Mouse (Mus musculus): ENCODE data around the gene Golga1.

Gene Golga1

DNA sequence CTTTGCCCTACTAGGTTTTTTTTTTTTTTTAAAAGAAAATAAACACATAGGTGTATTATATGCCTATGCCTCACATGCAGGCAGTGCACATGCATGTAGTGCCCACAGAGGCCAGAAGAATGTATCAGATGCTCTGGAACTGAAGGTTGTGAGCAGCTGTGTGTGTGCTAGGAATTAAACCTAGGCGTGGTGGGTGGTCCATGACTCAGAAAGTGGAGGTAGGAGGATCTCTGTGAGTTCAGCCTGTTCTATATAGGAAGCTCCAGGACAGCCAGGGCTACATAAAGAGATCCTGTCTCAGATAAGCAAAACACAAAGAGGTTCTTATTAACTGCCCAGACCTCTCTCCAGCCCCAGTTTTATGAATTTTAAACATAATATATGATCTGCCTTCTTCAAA lies 3.8 kb upstream of the Golga1 start:
- no peaks in the 10 kb centered on the region for H3K9me3 ChIP-seq (ENCODE audit: low read length)
- peaks cover 11% of the 10 kb centered on the region for H3K4me1 ChIP-seq (replicated peaks; ENCODE audit: low read depth, low read length)
- H3K27me3 ChIP-seq (ENCODE audit: insufficient read depth, low read length) = no peaks in the 10 kb centered on the region
- TF ChIP-seq CTCF (conservative IDR thresholded peaks at IDR 0.05; ENCODE audit: low read length) (no peak), POU5F1 (IDR thresholded peaks at IDR 0.05; ENCODE audit: borderline replicate concordance, low read length) (no peak), NANOG (IDR thresholded peaks at IDR 0.05; ENCODE audit: borderline replicate concordance, low read length) (no peak)
- H3K36me3 ChIP-seq (ENCODE audit: insufficient read depth, low read length) = no peaks in the 10 kb centered on the region
- no peak overlapping the region for H3K4me3 ChIP-seq (replicated peaks; ENCODE audit: low read length)

DNA sequence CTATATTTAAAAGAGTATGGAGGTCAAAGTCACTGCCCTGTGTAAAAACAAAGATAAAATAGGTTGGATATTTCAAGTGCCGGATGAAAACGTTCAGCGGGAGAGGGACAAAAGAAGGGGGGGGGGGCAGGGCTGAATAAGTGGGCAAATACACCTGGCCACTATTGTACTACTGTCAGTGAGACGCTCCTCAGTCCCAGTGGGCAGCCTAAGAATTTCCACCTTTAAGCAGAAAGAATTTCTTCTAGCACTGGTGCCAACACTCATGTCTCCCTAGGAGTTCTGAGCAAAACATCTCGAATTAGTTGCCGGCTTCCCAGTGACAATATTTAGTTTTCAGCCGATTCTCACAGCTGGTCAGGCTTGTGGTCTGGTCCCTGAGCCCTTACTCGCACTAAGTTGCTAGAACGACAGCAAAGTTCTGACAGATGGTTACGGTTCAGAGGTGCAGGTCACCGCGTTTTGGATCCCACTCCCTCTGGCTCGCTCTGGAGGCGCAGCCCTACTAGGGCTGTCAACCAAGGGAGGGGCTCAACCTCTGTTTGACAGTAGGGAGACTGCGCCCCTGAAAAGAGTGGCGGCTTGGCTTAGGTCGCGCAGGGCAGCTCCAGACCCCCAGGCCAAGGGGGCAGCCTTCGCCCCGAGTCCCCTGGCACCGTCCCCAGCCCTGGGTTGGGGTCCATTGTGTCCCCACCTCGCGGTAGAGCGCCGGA lies 498 bp downstream of the Golga1 start:
- Histone ChIP-seq H3K9me3 (ENCODE audit: low read length) (no peaks in the 10 kb centered on the region), H3K36me3 (ENCODE audit: insufficient read depth, low read length) (peaks cover 25% of the 10 kb centered on the region), H3K4me3 (replicated peaks; ENCODE audit: low read length) (peak overlapping the region; percentile 94), H3K4me1 (replicated peaks; ENCODE audit: low read depth, low read length) (peaks cover 11% of the 10 kb centered on the region), H3K27me3 (ENCODE audit: insufficient read depth, low read length) (no peaks in the 10 kb centered on the region)
- TF ChIP-seq NANOG (IDR thresholded peaks at IDR 0.05; ENCODE audit: borderline replicate concordance, low read length) (no peak), POU5F1 (IDR thresholded peaks at IDR 0.05; ENCODE audit: borderline replicate concordance, low read length) (no peak), CTCF (conservative IDR thresholded peaks at IDR 0.05; ENCODE audit: low read length) (no peak)

DNA sequence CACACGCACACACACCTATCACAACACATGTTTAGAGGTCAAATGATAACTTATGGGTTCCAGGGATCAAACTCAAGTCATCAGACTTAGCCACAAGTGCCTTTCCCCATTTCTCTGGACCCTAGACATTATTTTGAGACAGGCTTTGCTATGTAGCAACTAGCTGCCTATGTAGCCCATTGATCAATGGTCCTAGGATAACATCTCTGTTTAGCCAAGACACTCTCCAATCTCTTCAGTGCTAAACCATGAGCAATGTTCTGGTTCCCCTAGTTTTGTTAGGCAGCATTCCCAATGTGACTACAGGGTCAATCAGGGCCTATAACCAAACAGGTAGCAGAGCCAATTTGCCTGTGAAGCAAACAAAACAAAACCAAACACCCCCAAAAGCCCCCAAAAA lies 16.8 kb downstream of the Golga1 start:
- no peak overlapping the region for H3K4me3 ChIP-seq (replicated peaks; ENCODE audit: low read length)
- no peak for TF ChIP-seq CTCF (conservative IDR thresholded peaks at IDR 0.05; ENCODE audit: low read length)
- TF ChIP-seq POU5F1 (IDR thresholded peaks at IDR 0.05; ENCODE audit: borderline replicate concordance, low read length) = no peak
- H3K27me3 ChIP-seq (ENCODE audit: insufficient read depth, low read length) = no peaks in the 10 kb centered on the region
- H3K9me3 ChIP-seq (ENCODE audit: low read length) = no peaks in the 10 kb centered on the region
- peaks cover 73% of the 10 kb centered on the region for H3K36me3 ChIP-seq (ENCODE audit: insufficient read depth, low read length)
- H3K4me1 ChIP-seq (replicated peaks; ENCODE audit: low read depth, low read length) = no peaks in the 10 kb centered on the region

DNA sequence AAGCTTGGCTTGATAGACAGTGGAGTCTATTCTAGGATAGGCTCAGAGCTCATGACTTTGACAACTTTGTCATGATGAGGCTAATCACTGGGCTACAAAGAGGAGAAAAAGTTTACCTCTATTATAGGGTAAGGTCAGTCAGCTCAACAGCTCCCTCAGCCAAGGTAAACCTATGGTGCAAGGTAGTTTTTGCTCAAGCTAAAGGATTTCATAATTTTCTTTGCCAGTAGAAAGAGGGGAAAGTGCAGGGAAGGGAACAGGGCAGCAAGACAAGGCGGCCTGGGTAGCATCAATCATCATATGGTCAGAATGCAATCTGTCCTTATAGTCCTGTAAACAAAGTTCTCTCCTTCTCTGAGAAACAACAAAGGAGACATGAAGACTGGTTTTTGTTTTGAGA lies 25.1 kb downstream of the Golga1 start:
- peaks cover 47% of the 10 kb centered on the region for H3K36me3 ChIP-seq (ENCODE audit: insufficient read depth, low read length)
- H3K27me3 ChIP-seq (ENCODE audit: insufficient read depth, low read length) = no peaks in the 10 kb centered on the region
- no peaks in the 10 kb centered on the region for H3K4me1 ChIP-seq (replicated peaks; ENCODE audit: low read depth, low read length)
- no peak overlapping the region for H3K4me3 ChIP-seq (replicated peaks; ENCODE audit: low read length)
- no peak for TF ChIP-seq CTCF (conservative IDR thresholded peaks at IDR 0.05; ENCODE audit: low read length)
- TF ChIP-seq NANOG (IDR thresholded peaks at IDR 0.05; ENCODE audit: borderline replicate concordance, low read length) = no peak
- TF ChIP-seq POU5F1 (IDR thresholded peaks at IDR 0.05; ENCODE audit: borderline replicate concordance, low read length) = no peak
- no peaks in the 10 kb centered on the region for H3K9me3 ChIP-seq (ENCODE audit: low read length)

DNA sequence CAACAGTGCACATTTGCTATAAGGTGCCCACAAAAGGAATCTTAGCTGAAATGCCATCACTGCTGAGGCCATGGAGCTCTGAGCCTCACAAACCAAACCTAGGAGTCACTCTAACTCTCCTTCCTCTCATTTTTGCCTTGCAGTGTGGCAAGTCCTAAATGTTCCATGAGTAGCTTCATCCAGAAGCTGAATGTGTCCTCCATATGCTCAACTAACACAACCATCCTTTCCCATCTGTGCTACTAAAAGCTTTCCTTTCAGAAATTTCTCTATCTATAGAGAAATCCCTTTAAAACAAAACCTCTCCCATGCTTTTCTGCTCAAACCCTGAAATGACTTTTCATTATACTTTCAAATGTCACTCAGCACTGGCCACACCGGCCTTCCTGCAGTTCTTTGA lies 33.7 kb downstream of the Golga1 start:
- Histone ChIP-seq H3K9me3 (ENCODE audit: low read length) (no peaks in the 10 kb centered on the region), H3K27me3 (ENCODE audit: insufficient read depth, low read length) (no peaks in the 10 kb centered on the region), H3K4me3 (replicated peaks; ENCODE audit: low read length) (no peak overlapping the region), H3K4me1 (replicated peaks; ENCODE audit: low read depth, low read length) (no peaks in the 10 kb centered on the region), H3K36me3 (ENCODE audit: insufficient read depth, low read length) (peaks cover 71% of the 10 kb centered on the region)
- TF ChIP-seq NANOG (IDR thresholded peaks at IDR 0.05; ENCODE audit: borderline replicate concordance, low read length) (no peak), POU5F1 (IDR thresholded peaks at IDR 0.05; ENCODE audit: borderline replicate concordance, low read length) (no peak), CTCF (conservative IDR thresholded peaks at IDR 0.05; ENCODE audit: low read length) (no peak)

DNA sequence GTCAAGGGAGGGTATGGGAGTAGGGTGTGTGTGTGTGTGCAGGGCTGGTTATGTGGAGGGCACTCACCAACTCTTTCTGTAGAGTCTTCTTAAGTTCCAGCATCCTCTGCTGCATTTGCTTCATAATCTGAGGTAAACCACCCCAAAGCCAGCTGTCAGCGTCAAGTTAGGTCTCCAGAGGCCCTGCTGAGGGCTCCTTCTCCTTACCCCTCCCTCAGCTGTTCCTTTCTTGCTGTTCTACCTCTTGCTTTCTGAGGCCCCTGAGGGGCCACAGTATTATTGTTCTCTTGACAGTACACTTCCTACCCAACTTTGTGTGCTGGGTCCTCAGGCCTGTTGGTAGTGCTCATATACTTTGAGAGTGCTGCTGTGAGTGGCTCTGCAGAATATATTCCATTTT lies 45.3 kb downstream of the Golga1 start:
- H3K4me3 ChIP-seq (replicated peaks; ENCODE audit: low read length) = no peak overlapping the region
- peaks cover 90% of the 10 kb centered on the region for H3K36me3 ChIP-seq (ENCODE audit: insufficient read depth, low read length)
- no peaks in the 10 kb centered on the region for H3K4me1 ChIP-seq (replicated peaks; ENCODE audit: low read depth, low read length)
- no peaks in the 10 kb centered on the region for H3K27me3 ChIP-seq (ENCODE audit: insufficient read depth, low read length)
- TF ChIP-seq POU5F1 (IDR thresholded peaks at IDR 0.05; ENCODE audit: borderline replicate concordance, low read length) (no peak), NANOG (IDR thresholded peaks at IDR 0.05; ENCODE audit: borderline replicate concordance, low read length) (no peak), CTCF (conservative IDR thresholded peaks at IDR 0.05; ENCODE audit: low read length) (no peak)
- H3K9me3 ChIP-seq (ENCODE audit: low read length) = no peaks in the 10 kb centered on the region

DNA sequence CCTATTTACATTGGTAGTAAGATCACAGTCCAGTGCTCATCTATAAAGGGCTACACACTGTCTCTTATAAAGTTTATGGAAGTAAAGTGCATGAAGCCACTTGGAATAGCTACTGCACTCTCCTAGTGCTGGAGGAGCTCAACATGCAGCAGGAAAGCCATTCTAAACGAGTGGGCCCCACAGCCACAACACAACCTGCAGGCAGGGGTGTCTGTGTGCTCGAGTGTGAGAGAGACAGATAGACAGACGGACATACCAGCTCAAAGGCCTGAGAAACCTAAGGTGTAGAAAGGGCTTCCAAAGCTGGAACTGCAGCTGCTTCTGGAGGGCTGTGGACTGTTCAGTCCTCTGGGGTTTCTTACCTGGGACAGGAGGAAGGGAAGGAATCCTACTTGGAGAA lies 48.8 kb downstream of the Golga1 start:
- Histone ChIP-seq H3K27me3 (ENCODE audit: insufficient read depth, low read length) (no peaks in the 10 kb centered on the region), H3K4me1 (replicated peaks; ENCODE audit: low read depth, low read length) (peaks cover 23% of the 10 kb centered on the region), H3K9me3 (ENCODE audit: low read length) (no peaks in the 10 kb centered on the region), H3K4me3 (replicated peaks; ENCODE audit: low read length) (no peak overlapping the region), H3K36me3 (ENCODE audit: insufficient read depth, low read length) (peaks cover 93% of the 10 kb centered on the region)
- TF ChIP-seq NANOG (IDR thresholded peaks at IDR 0.05; ENCODE audit: borderline replicate concordance, low read length) (no peak), POU5F1 (IDR thresholded peaks at IDR 0.05; ENCODE audit: borderline replicate concordance, low read length) (no peak), CTCF (conservative IDR thresholded peaks at IDR 0.05; ENCODE audit: low read length) (no peak)

DNA sequence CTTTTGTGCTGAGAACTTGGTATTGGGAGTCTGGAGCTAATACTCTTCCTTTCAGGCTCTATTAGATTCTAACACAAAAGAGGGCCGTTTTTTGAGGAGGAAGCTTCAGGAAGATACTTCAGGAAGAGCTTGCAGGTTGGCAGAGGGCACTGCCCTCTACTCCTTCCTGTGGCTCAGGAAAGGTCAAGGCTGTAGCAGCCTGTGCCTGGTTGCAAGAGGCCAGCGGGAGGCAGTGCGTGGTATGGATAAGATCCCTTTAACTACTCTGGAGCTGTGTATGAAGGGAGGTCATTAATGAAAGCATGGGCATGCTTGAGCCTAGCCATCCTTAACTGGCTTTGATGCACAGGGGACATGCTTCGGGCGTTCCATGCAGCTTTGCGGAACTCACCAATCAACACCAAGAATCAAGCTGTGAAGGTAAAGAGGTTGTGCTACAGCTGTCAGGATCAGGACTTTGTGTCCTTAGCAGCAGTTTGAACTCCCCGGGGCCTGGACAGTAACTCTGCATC lies 52.5 kb downstream of the Golga1 start:
- peaks cover 51% of the 10 kb centered on the region for H3K4me1 ChIP-seq (replicated peaks; ENCODE audit: low read depth, low read length)
- H3K4me3 ChIP-seq (replicated peaks; ENCODE audit: low read length) = no peak overlapping the region
- H3K9me3 ChIP-seq (ENCODE audit: low read length) = no peaks in the 10 kb centered on the region
- no peak for TF ChIP-seq NANOG (IDR thresholded peaks at IDR 0.05; ENCODE audit: borderline replicate concordance, low read length)
- TF ChIP-seq POU5F1 (IDR thresholded peaks at IDR 0.05; ENCODE audit: borderline replicate concordance, low read length) = no peak
- TF ChIP-seq CTCF (conservative IDR thresholded peaks at IDR 0.05; ENCODE audit: low read length) = no peak
- no peaks in the 10 kb centered on the region for H3K27me3 ChIP-seq (ENCODE audit: insufficient read depth, low read length)
- peaks cover 80% of the 10 kb centered on the region for H3K36me3 ChIP-seq (ENCODE audit: insufficient read depth, low read length)

DNA sequence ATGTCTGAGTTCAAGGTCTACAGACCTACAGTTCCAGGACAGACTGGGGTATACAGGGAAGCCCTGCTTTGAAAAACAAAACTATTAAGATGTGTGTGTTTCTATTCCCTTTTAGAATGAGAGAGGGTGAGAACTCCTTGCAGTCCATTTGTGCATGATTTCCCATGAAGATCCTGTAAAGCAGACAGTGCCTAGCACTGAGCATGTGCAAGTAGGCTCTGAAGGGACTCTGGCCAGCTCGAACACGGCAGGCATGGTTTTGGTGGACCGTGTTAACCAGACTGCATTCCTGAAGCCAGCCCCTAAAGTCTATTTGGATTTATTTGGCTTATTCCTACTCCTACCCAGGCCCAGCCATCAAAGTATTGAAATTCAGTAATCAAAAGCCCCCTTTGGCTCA lies 53.4 kb downstream of the Golga1 start:
- TF ChIP-seq NANOG (IDR thresholded peaks at IDR 0.05; ENCODE audit: borderline replicate concordance, low read length) = no peak
- no peak for TF ChIP-seq POU5F1 (IDR thresholded peaks at IDR 0.05; ENCODE audit: borderline replicate concordance, low read length)
- no peak for TF ChIP-seq CTCF (conservative IDR thresholded peaks at IDR 0.05; ENCODE audit: low read length)
- H3K36me3 ChIP-seq (ENCODE audit: insufficient read depth, low read length) = peaks cover 73% of the 10 kb centered on the region
- no peaks in the 10 kb centered on the region for H3K9me3 ChIP-seq (ENCODE audit: low read length)
- H3K4me1 ChIP-seq (replicated peaks; ENCODE audit: low read depth, low read length) = peaks cover 55% of the 10 kb centered on the region
- no peak overlapping the region for H3K4me3 ChIP-seq (replicated peaks; ENCODE audit: low read length)
- no peaks in the 10 kb centered on the region for H3K27me3 ChIP-seq (ENCODE audit: insufficient read depth, low read length)
